Mouse (Mus musculus) liver, embryonic 14.5 days (tissue): ENCODE results near the gene Leap2.

Source experiments
- CTCF ChIP-seq: IDR thresholded peaks from 2 replicates; pipeline ENCODE4 v1.5.1; 2016; ENCODE audit warnings: antibody characterized with exemption, low read depth, control low read depth
- EP300 ChIP-seq: IDR thresholded peaks from 2 replicates; pipeline ENCODE4 v1.6.1; 2016; ENCODE audit warnings: antibody characterized with exemption, low read depth

DNA sequence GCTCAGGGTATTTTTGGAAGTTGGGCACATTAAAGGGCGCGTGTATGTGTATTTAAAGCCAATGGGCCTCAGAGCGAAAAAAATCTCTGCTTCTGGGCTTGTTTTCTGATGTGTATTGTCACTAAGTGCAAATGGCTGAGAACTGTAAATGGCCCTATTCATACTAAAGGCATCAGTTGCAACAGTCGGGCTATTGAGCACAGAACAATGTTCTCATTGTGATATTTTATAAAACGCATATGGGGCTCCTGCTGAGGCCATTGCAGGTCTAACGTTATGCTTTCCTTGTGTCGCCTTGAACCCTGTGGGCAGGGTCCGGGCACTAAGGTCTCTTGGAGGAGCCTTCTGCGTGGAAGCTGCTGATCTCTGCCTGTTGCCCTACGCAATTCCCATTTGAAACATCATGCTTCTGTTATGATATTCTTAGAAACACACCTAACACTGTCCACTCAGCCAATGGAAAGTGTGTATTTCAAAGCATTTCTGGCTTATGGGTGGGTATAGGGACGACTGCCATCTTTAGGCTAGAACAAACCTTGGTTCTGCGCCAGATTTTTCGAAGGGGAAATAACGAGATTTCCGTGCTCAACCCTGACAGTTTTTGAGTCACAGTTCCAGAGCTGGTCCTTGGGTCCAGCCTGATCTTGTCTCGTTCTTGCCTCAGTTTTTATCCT lies 46.5 kb upstream of the Leap2 start:
- TF ChIP-seq CTCF: no peak
- no peak for TF ChIP-seq EP300
